Mouse (Mus musculus) WW6 (cell line): ENCODE data around the gene Gm9936.
"Not testable (repeated sequence)": the region's sequence is repeated elsewhere in the genome, so short reads cannot be mapped to it uniquely, and the experiment has no call there.

Experiments used
- DNase-seq: peaks from one replicate; pipeline ENCODE4 v3.0.0-alpha.2; 2013; ENCODE audit warnings: low read depth, low spot score

Gene Gm9936

GRCm38 (mm10) chr5:114858582-114858981 is at the start of gene Gm9936:
Gene Gm9936, minus strand, starts transcription at chr5:114858682.
- no peak for DNase-seq

GRCm38 (mm10) chr5:114902413-114902812 is 43.9 kb upstream of the Gm9936 start:
- DNase-seq, result no peak

DNA sequence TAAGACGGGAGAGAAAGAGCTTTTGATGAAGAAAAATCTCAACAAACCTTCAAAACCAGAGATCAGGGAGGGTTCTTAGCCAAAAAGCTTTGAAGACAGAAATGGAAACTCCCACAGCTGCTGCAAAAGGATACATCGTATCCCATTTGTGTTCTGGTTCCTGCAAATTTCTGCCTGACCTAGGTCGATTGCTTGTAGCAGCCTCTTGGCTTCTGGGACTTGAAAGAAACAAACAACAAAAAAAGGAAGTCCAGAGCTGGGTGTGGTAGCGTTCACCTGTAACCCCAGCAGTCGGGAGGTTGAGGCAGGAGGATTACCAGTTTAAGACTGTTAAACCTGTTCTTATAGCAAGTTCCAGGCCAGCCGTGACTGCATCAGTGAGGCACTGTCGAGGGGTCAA is 40.4 kb upstream of the Gm9936 start:
- DNase-seq, result no peak

DNA sequence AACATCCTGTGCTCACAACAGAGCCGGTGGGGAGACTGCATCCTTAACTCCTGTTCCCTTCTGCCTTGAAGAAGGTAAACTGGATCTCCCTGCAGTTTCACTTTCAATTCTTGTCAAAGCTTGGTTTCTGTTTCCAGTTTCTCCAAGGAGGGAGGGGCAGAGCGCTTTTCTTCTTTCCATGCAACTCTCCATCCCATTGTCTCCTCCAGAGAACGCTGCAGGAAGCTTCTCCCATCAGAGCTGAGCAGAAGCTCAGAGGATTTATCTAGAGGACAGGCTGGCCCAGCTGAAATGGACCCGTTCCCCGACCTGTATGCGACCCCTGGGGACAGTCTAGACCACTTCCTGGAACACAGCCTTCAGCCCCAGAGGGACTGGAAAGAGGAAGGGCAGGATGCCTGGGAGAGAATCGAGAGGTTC is 38.9 kb upstream of the Gm9936 start:
- no peak for DNase-seq

DNA sequence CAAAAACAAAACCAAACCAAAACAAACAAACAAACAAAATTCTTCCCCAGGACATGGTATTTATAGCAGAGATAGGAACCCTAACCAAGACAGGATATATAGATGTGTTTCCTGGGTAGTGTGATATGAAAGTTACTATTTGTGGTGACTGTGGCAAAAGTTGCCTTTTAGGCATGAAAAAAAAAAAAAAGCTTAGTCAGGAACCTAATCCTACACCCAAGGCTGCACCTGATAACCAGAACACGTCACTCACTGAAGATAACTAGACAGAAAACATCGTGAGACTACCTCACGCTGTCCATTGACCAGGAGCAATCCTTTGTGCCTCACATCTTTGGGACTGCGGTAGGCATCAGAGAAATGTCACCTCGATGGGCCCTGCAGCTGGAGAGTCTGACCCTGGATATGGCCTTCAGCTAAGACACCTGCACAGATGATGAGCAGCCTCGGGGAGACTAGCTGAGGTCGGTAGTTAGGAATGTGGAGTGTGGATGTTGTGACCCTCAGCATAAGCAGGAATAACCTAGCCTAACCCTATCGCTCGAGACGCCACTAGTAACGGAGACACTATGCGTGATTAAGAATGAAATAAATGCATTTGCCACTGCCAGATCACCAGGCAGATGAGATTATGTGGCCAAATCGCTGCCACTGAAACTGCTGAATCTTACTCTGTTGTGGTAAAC is 38.3 kb upstream of the Gm9936 start, which contains the start of gene Oasl2:
TSS of gene Oasl2 (plus strand) at position 249 of the 686 bp plus-strand sequence.
- DNase-seq, result no peak

DNA sequence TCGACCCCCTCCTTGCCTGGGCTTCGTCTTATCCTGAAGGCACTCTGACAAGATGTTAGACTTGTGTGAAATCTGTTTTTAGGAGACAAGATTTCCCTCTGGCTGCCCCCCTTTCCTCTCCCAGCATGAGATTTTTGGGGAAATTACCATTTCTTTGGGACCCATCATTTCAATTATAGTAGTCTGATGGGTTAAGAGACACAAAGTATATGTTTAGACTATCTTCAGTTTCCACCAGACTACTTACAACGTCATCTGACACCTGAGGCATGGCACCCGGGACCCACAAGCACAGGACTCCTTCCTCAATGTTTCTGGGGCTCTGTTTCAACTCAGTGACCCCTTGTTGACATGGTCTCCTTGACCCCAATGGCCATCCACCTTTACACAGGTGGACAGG is 37.1 kb upstream of the Gm9936 start:
- no peak for DNase-seq

GRCm38 (mm10) chr5:114888995-114889394 is 30.5 kb upstream of the Gm9936 start:
- DNase-seq, result no peak

DNA sequence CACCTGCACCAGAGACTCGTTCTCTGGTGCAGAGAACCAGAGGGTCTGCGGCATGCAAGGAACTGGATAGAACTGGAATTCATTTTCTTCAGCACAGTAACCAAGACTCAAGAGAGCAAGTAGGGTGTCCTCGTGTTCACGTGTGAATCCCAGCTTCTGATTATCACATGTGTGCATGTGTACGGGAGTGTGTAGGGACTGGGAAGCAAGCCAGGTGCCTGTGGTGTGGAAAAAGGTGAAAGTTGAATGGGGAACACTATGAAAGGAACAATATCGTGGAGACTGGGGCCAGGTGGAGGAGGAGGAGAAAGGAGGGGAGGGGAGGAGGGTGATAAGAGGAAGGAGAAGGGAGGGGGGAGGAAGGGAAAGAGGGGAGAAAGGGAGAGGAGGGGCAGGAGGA is 28.3 kb upstream of the Gm9936 start:
- DNase-seq, result no peak

GRCm38 (mm10) chr5:114883022-114883421 is 24.5 kb upstream of the Gm9936 start:
- no peak for DNase-seq

DNA sequence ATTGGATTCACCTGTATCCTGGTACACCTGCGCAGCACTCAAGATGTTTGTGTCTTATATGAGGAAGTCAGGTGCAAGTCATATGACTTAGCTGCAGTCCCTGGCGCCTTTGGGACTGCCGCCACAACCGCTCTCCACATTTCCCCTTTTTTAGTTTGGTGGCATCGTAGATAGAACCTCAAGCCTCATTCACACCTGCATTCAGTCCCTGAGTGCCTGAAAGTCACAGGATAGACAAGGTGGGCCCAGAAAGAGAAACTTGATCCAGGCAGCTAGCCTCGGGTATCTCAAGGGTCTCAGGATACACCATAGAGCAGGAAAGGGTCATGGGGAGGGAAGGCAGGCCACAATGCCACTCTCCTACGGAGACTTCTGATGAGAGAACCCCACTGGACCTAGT is 23.8 kb upstream of the Gm9936 start:
- not testable (repeated sequence) for DNase-seq

DNA sequence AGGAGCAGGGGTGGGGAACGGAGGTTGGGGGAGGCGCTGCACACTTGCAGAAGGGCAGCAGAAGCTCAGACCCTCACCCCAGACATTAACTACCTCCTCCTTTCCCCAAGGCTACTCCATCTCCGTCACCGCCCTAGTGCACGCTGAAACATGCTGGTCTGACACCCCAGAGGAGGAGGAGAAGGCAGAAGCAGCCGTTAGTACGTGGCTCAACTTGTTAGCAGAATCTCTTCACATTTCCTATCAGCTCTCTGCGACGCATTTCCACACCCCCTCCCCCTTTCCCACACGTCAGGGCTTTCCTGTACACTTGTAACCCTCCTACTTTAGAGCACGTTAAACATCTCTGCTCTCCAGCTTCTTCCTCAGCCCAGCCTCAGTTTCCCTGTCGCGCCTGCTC is 20.9 kb upstream of the Gm9936 start:
- DNase-seq, result no peak

- no peak for DNase-seq
These were observed 19.0 kb upstream of the Gm9936 start for GRCm38 (mm10) chr5:114877487-114877886.

- no peak for DNase-seq
These were observed 17.8 kb upstream of the Gm9936 start for GRCm38 (mm10) chr5:114876331-114876730.

- DNase-seq, result no peak
These were observed 17.4 kb upstream of the Gm9936 start for GRCm38 (mm10) chr5:114875858-114876257.

DNA sequence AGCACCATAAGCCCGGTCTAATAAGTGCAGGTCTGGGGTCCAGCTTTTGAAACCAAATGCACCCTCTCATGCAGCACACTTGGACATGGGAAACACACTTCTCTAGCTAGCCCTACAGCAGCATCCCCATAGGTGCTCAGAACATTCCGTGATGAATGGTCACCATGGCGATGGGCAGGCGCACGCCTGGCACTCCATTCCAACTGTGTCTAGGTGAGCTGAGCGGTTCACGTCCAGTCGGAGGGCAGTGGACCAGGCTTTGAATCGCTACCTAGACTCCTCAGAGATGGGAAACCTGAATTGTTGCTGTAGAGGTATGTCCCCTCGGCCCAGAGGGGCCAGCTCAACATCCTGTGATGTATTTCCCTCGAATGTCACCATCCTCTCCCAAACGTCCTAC is 6.8 kb upstream of the Gm9936 start:
- DNase-seq, result no peak

DNA sequence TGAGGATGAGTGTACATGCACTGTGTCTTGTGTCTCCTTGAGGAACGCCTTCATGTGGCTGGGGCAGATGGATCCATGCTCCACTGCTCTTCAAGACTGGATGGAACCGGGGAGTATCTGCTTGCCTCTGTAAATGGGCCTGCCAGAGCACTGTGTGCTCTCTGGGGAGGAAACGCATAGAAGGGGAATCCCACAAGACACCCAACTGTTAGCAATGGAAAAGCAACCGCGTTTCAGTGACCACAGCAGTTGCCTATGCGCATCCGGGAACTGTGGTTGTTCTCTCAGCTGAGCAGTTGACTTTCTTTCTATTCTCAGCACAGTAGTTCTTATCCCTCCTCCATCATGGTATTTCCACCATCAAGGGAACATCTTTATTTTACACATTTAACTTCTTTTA is 6.3 kb upstream of the Gm9936 start:
- DNase-seq, result no peak

GRCm38 (mm10) chr5:114861730-114862129 is 3.2 kb upstream of the Gm9936 start:
- no peak for DNase-seq

- DNase-seq, result peak; percentile 76
These were observed 771 bp upstream of the Gm9936 start for GRCm38 (mm10) chr5:114859253-114859652.

DNA sequence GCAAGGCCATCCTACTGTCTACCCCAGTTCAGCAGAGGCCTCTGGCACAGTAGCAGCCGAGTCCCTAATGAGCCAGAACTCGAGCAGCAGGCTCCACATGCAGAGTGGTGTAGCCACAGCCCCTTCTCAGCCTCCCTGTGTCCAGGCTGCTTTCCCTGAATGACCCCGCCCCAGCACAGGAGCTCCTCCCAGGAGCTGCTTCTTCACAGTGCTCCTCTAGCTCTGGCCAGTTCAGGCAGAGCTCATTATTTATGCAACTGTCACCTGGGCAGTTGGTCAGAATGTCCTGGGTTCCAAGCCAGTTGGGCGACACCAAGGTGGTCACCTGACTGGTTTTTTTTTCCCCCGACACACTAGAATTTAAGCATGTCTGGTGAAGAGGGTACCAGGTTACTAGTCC is 5.1 kb downstream of the Gm9936 start, which contains the start of gene 4930519G04Rik:
TSS of gene 4930519G04Rik (plus strand) at position 301 of the 400 bp plus-strand sequence.
- DNase-seq, result not testable (repeated sequence)

GRCm38 (mm10) chr5:114851565-114852236 is 6.8 kb downstream of the Gm9936 start:
- no peak for DNase-seq

GRCm38 (mm10) chr5:114844371-114844770 is 14.1 kb downstream of the Gm9936 start:
- not testable (repeated sequence) for DNase-seq

GRCm38 (mm10) chr5:114842674-114843073 is 15.8 kb downstream of the Gm9936 start:
- no peak for DNase-seq

GRCm38 (mm10) chr5:114842155-114842554 is 16.3 kb downstream of the Gm9936 start:
- DNase-seq, result not testable (repeated sequence)
